Mouse (Mus musculus): ENCODE measurements around the gene Sun5. TPM values are rescaled to one million over a fixed set of nuclear protein-coding genes. Genes with fewer than 3 reads are reported as not detected.
"Not testable (repeated sequence)": the region's sequence is repeated elsewhere in the genome, so short reads cannot be mapped to it uniquely, and the experiment has no call there.

The Sun5 gene
- polyA plus RNA-seq, 1 experiment from 2014 or later: not detected

- no peak for ATAC-seq (ENCODE audit: insufficient number of reproducible peaks, insufficient read depth, low FRiP score, low TSS enrichment, low read depth)
- peaks cover 5% of the 10 kb centered on the region; the same call in 1 of the 2 replicates for H3K4me1 ChIP-seq
- no peaks in the 10 kb centered on the region for H3K36me3 ChIP-seq
- 11% methylated on average over 5 of the region's 5 CpGs for WGBS
- no peak overlapping the region for H3K4me2 ChIP-seq
- H3K4me3 ChIP-seq: no peak overlapping the region
- H3K9me3 ChIP-seq: no peaks in the 10 kb centered on the region
- H3K27ac ChIP-seq: no peak overlapping the region
- no peaks in the 10 kb centered on the region for H3K27me3 ChIP-seq
- H3K9ac ChIP-seq: no peak overlapping the region
Observed at GRCm38 (mm10) chr2:153853544-153853943, 17.3 kb downstream of the Sun5 start.

- 45% methylated on average over 4 of the region's 4 CpGs for WGBS
- H3K36me3 ChIP-seq: no peaks in the 10 kb centered on the region
- ATAC-seq (ENCODE audit: insufficient number of reproducible peaks, insufficient read depth, low FRiP score, low TSS enrichment, low read depth): no peak
Observed at GRCm38 (mm10) chr2:153851030-153851360, 19.9 kb downstream of the Sun5 start.

GRCm38 (mm10) chr2:153850351-153851029, 20.4 kb downstream of the Sun5 start:
- no peaks in the 10 kb centered on the region for H3K27me3 ChIP-seq
- no peaks in the 10 kb centered on the region for H3K36me3 ChIP-seq
- no peak overlapping the region for H3K4me3 ChIP-seq
- no peak for ATAC-seq (ENCODE audit: insufficient number of reproducible peaks, insufficient read depth, low FRiP score, low TSS enrichment, low read depth)
- 83% methylated on average over 6 of the region's 6 CpGs for WGBS
- no peak overlapping the region for H3K4me2 ChIP-seq
- no peak overlapping the region for H3K9ac ChIP-seq
- no peaks in the 10 kb centered on the region for H3K9me3 ChIP-seq
- peaks cover 5% of the 10 kb centered on the region; the same call in 1 of the 2 replicates for H3K4me1 ChIP-seq
- no peak overlapping the region for H3K27ac ChIP-seq

More at GRCm38 (mm10) chr2:153851030-153851360, 19.9 kb downstream of the Sun5 start:
- Histone ChIP-seq H3K4me2 (no peak overlapping the region), H3K27me3 (no peaks in the 10 kb centered on the region), H3K9ac (no peak overlapping the region), H3K27ac (no peak overlapping the region), H3K4me3 (no peak overlapping the region), H3K4me1 (peaks cover 5% of the 10 kb centered on the region; the same call in 1 of the 2 replicates), H3K9me3 (no peaks in the 10 kb centered on the region)

GRCm38 (mm10) chr2:153848389-153848788, 22.5 kb downstream of the Sun5 start:
- Histone ChIP-seq H3K27me3 (no peaks in the 10 kb centered on the region), H3K36me3 (no peaks in the 10 kb centered on the region), H3K9ac (no peak overlapping the region), H3K4me1 (no peaks in the 10 kb centered on the region), H3K27ac (no peak overlapping the region), H3K4me3 (no peak overlapping the region), H3K4me2 (no peak overlapping the region), H3K9me3 (no peaks in the 10 kb centered on the region)
- ATAC-seq (ENCODE audit: insufficient number of reproducible peaks, insufficient read depth, low FRiP score, low TSS enrichment, low read depth): no peak
- WGBS: 68% methylated on average over 3 of the region's 3 CpGs

GRCm38 (mm10) chr2:153842854-153843253, 28.0 kb downstream of the Sun5 start:
- no peak overlapping the region for H3K4me2 ChIP-seq
- H3K4me1 ChIP-seq: no peaks in the 10 kb centered on the region
- no peaks in the 10 kb centered on the region for H3K9me3 ChIP-seq
- H3K27ac ChIP-seq: no peak overlapping the region
- WGBS: 83% methylated on average over 8 of the region's 8 CpGs
- no peak for ATAC-seq (ENCODE audit: insufficient number of reproducible peaks, insufficient read depth, low FRiP score, low TSS enrichment, low read depth)
- H3K27me3 ChIP-seq: no peaks in the 10 kb centered on the region
- H3K36me3 ChIP-seq: no peaks in the 10 kb centered on the region
- no peak overlapping the region for H3K9ac ChIP-seq
- no peak overlapping the region for H3K4me3 ChIP-seq

- H3K4me1 ChIP-seq: no peaks in the 10 kb centered on the region
- H3K27me3 ChIP-seq: no peaks in the 10 kb centered on the region
- WGBS: 82% methylated on average over 8 of the region's 8 CpGs
- H3K4me3 ChIP-seq: no peak overlapping the region
- H3K9ac ChIP-seq: no peak overlapping the region
- H3K27ac ChIP-seq: no peak overlapping the region
- H3K4me2 ChIP-seq: no peak overlapping the region
- H3K36me3 ChIP-seq: no peaks in the 10 kb centered on the region
- no peaks in the 10 kb centered on the region for H3K9me3 ChIP-seq
- no peak for ATAC-seq (ENCODE audit: insufficient number of reproducible peaks, insufficient read depth, low FRiP score, low TSS enrichment, low read depth)
Observed at GRCm38 (mm10) chr2:153833291-153833690, 37.6 kb downstream of the Sun5 start.

GRCm38 (mm10) chr2:153828704-153829103, 42.2 kb downstream of the Sun5 start:
- H3K4me3 ChIP-seq: no peak overlapping the region
- WGBS: 67% methylated on average over 7 of the region's 7 CpGs
- H3K9ac ChIP-seq: no peak overlapping the region
- no peaks in the 10 kb centered on the region for H3K36me3 ChIP-seq
- no peak for ATAC-seq (ENCODE audit: insufficient number of reproducible peaks, insufficient read depth, low FRiP score, low TSS enrichment, low read depth)
- no peaks in the 10 kb centered on the region for H3K9me3 ChIP-seq
- no peaks in the 10 kb centered on the region for H3K27me3 ChIP-seq
- H3K27ac ChIP-seq: no peak overlapping the region
- no peak overlapping the region for H3K4me2 ChIP-seq
- H3K4me1 ChIP-seq: peaks cover 7% of the 10 kb centered on the region; the same call in 1 of the 2 replicates

- no peak overlapping the region for H3K4me3 ChIP-seq
- no peaks in the 10 kb centered on the region for H3K27me3 ChIP-seq
- H3K9me3 ChIP-seq: no peaks in the 10 kb centered on the region
- H3K9ac ChIP-seq: no peak overlapping the region
- H3K4me2 ChIP-seq: no peak overlapping the region
- H3K36me3 ChIP-seq: no peaks in the 10 kb centered on the region
- H3K4me1 ChIP-seq: peaks cover 7% of the 10 kb centered on the region; the same call in 1 of the 2 replicates
- 81% methylated on average over 8 of the region's 8 CpGs for WGBS
- no peak overlapping the region for H3K27ac ChIP-seq
- ATAC-seq (ENCODE audit: insufficient number of reproducible peaks, insufficient read depth, low FRiP score, low TSS enrichment, low read depth): no peak
Observed at GRCm38 (mm10) chr2:153827171-153827830, 43.6 kb downstream of the Sun5 start.

- not testable (repeated sequence) for ATAC-seq (ENCODE audit: insufficient number of reproducible peaks, insufficient read depth, low FRiP score, low TSS enrichment, low read depth); H3K4me2 ChIP-seq; H3K36me3 ChIP-seq; H3K27me3 ChIP-seq; H3K9me3 ChIP-seq; H3K27ac ChIP-seq; H3K4me3 ChIP-seq; H3K9ac ChIP-seq; H3K4me1 ChIP-seq
- 61% methylated on average over 32 of the region's 32 CpGs for WGBS
Observed at GRCm38 (mm10) chr2:153825900-153826299, 45.0 kb downstream of the Sun5 start.

- H3K9me3 ChIP-seq: no peaks in the 10 kb centered on the region
Observed at GRCm38 (mm10) chr2:153824593-153824992, 46.3 kb downstream of the Sun5 start.

GRCm38 (mm10) chr2:153822005-153822543, 48.8 kb downstream of the Sun5 start:
- Histone ChIP-seq H3K27ac (no peak overlapping the region), H3K9me3 (no peaks in the 10 kb centered on the region), H3K4me2 (no peak overlapping the region), H3K27me3 (no peaks in the 10 kb centered on the region), H3K4me1 (peaks cover 7% of the 10 kb centered on the region; the same call in 1 of the 2 replicates), H3K9ac (no peak overlapping the region), H3K36me3 (no peaks in the 10 kb centered on the region), H3K4me3 (no peak overlapping the region)
- ATAC-seq (ENCODE audit: insufficient number of reproducible peaks, insufficient read depth, low FRiP score, low TSS enrichment, low read depth): no peak
- 86% methylated on average over 2 of the region's 2 CpGs for WGBS

More at GRCm38 (mm10) chr2:153824593-153824992, 46.3 kb downstream of the Sun5 start:
- Histone ChIP-seq H3K27me3 (no peaks in the 10 kb centered on the region), H3K4me3 (no peak overlapping the region), H3K4me1 (peaks cover 7% of the 10 kb centered on the region; the same call in 1 of the 2 replicates), H3K4me2 (no peak overlapping the region), H3K27ac (no peak overlapping the region), H3K36me3 (no peaks in the 10 kb centered on the region), H3K9ac (no peak overlapping the region)
- 0 out of 2 replicates have a peak, but pooled peaks have one; percentile 32 for ATAC-seq (ENCODE audit: insufficient number of reproducible peaks, insufficient read depth, low FRiP score, low TSS enrichment, low read depth)
- WGBS: 62% methylated on average over 6 of the region's 6 CpGs

- Histone ChIP-seq H3K9me3 (no peaks in the 10 kb centered on the region), H3K27me3 (no peaks in the 10 kb centered on the region), H3K4me3 (no peak overlapping the region), H3K9ac (no peak overlapping the region), H3K4me1 (no peaks in the 10 kb centered on the region), H3K27ac (no peak overlapping the region), H3K4me2 (no peak overlapping the region), H3K36me3 (no peaks in the 10 kb centered on the region)
- ATAC-seq (ENCODE audit: insufficient number of reproducible peaks, insufficient read depth, low FRiP score, low TSS enrichment, low read depth): no peak
- 73% methylated on average over 3 of the region's 3 CpGs for WGBS
Observed at GRCm38 (mm10) chr2:153809921-153810320, 61.0 kb downstream of the Sun5 start.
